Comparison of ENCODE assay signal across 10 mouse cellular contexts in the genomic region with DNA sequence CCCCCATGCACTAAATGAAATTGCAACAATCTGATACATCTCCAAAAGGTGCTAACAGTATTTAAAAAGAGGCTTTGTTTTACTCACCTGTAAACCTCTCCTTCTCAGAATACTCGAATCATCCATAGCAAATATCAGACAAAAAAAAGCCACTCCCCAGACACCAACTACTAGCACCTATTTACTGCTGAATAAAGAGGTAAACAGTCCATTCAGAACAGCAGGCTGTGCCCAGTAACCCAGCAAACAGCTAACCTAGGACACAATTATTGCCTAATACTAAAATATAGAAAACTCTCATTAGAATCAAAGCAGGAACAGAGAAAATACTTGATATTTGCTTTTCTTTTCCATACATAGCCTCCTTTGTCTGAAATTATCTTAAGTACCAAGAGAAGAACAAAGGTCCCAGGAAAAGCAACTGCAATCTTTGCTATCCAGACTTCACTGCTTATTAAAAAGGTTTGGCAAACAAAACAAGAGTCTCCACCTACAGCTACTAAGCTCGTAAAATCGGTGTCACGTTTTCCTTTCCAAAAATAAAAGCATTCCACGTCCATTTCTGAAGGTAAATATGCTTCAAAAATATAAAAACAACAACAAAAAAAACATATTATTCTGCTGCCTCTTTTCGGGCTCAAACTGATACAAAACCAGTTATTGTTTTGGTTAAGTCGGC. TPM values are rescaled to one million over a fixed set of nuclear protein-coding genes. Genes with fewer than 3 reads are reported as not detected.
A peak's percentile ranks its signal among the peaks of the same experiment; 100 is the strongest.
DNase-seq lines count a peak whose midpoint lies in the region; ATAC-seq and TF ChIP-seq lines count a peak whose summit lies in the region.
"Had no signal": no experiment of that assay in that cellular context is flagged by ENCODE, and none has a peak within 500 bp of the region (broad histone marks: within the 10 kb centered on the region; RNA-seq: fewer than 3 reads in every experiment).

No protein-coding gene starts in this region.

- H3K36me3 ChIP-seq in heart, embryonic 12.5 days = no peaks in the 10 kb centered on the region
- no peaks in the 10 kb centered on the region for H3K36me3 ChIP-seq in CH12.LX (replicated peaks in 1 of 2; ENCODE audit: control insufficient read depth in 1 of 2, insufficient read depth in 1 of 2, low read length in 1 of 2)
- H3K36me3 ChIP-seq in forebrain, embryonic 13.5 days (ENCODE audit: poor library complexity, severe bottlenecking) = no peaks in the 10 kb centered on the region
- H3K36me3 ChIP-seq in midbrain, embryonic 11.5 days (ENCODE audit: control insufficient read depth, insufficient read depth, low read length) = no peaks in the 10 kb centered on the region

- TF ChIP-seq POLR2A in CH12.LX (IDR thresholded peaks at IDR 0.05; ENCODE audit: low read depth, low read length) = no peak

- H3K9ac ChIP-seq in heart, embryonic 12.5 days = no peak overlapping the region
- peak overlapping the region; percentile 0; the same call in 1 of the 2 replicates for H3K9ac ChIP-seq in CH12.LX (ENCODE audit: insufficient read depth, low read depth)
- H3K9ac ChIP-seq in forebrain, embryonic 13.5 days = peak overlapping the region; percentile 65
- H3K9ac ChIP-seq in midbrain, embryonic 11.5 days (ENCODE audit: low read length) = peak overlapping the region; percentile 37; the same call in 1 of the 2 replicates

- dilution Hi-C loops in CH12.LX (cut with MboI; ENCODE audit: extremely low pct_ligation_motif_present, extremely low pct_unique_long_range_greater_than_20kb, low sequenced_read_pairs) = no loop called here

- no peak for ATAC-seq in heart, embryonic 12.5 days (ENCODE audit: insufficient number of reproducible peaks, low FRiP score)
- no peak for ATAC-seq in forebrain, embryonic 13.5 days
- no peak for ATAC-seq in midbrain, embryonic 11.5 days (ENCODE audit: low FRiP score)

- no peak for TF ChIP-seq RAD21 in CH12.LX (IDR thresholded peaks at IDR 0.05; ENCODE audit: low read depth, low read length)

- TF ChIP-seq CTCF in CH12.LX (conservative IDR thresholded peaks at IDR 0.05 in 1 of 2, IDR thresholded peaks at IDR 0.05 in 1 of 2; ENCODE audit: low read depth in 2 of 2, low read length in 2 of 2) = no peak

- TF ChIP-seq EP300 in CH12.LX (IDR thresholded peaks at IDR 0.05; ENCODE audit: low read length) = no peak

- H3K4me1 ChIP-seq in heart, embryonic 12.5 days (replicated peaks) = peaks cover 10% of the 10 kb centered on the region
- H3K4me1 ChIP-seq in CH12.LX (ENCODE audit: control insufficient read depth in 1 of 2, insufficient read depth in 2 of 2) = peaks cover 0 to 18% of the 10 kb centered on the region in 2 experiments; a peak in 2 of 4 replicates
- H3K4me1 ChIP-seq in forebrain, embryonic 13.5 days = peaks cover 28% of the 10 kb centered on the region
- H3K4me1 ChIP-seq in midbrain, embryonic 11.5 days (ENCODE audit: control insufficient read depth, insufficient read depth, low read length) = peaks cover 15% of the 10 kb centered on the region

- no peaks in the 10 kb centered on the region for H3K79me2 ChIP-seq in CH12.LX (replicated peaks; ENCODE audit: control insufficient read depth, extremely low read depth, insufficient read depth, poor library complexity, severe bottlenecking)

- 58% methylated on average over 7 of the region's 7 CpGs for WGBS in heart, embryonic 12.5 days
- 23% methylated on average over 7 of the region's 7 CpGs for WGBS in forebrain, embryonic 13.5 days
- WGBS in midbrain, embryonic 11.5 days = 33% methylated on average over 7 of the region's 7 CpGs

- in situ Hi-C loops in CH12.LX (cut with MboI; ENCODE audit: low pct_ligation_motif_present, low pct_unique_long_range_greater_than_20kb, low sequenced_read_pairs) = no loop called here

- H3K4me3 ChIP-seq in heart, embryonic 12.5 days = no peak overlapping the region
- H3K4me3 ChIP-seq in CH12.LX (replicated peaks in 1 of 3; ENCODE audit: low read depth in 2 of 3, low read length in 2 of 3, poor library complexity in 1 of 3) = peak overlapping the region in 1 of 3 experiments; percentile 2
- peak overlapping the region; percentile 31 for H3K4me3 ChIP-seq in forebrain, embryonic 13.5 days
- H3K4me3 ChIP-seq in midbrain, embryonic 11.5 days (ENCODE audit: low read depth, low read length) = no peak overlapping the region

- no peak for DNase-seq in heart, adult 11 months
- no peak for DNase-seq in CH12.LX (ENCODE audit: extremely low read depth)
- no peak for DNase-seq in midbrain, embryonic 11.5 days (ENCODE audit: low spot score, missing footprints)
- DNase-seq in embryo, embryonic 11 days = no peak
- no peak for DNase-seq in kidney, postnatal 36 days
- no peak for DNase-seq in testis, postnatal 10 days (ENCODE audit: low spot score)
- DNase-seq: gastrocnemius, postnatal 10 days; spleen, adult 18-20 months had no signal

- no peaks in the 10 kb centered on the region for H3K9me3 ChIP-seq in heart, embryonic 12.5 days (replicated peaks)
- no peaks in the 10 kb centered on the region for H3K9me3 ChIP-seq in CH12.LX (replicated peaks; ENCODE audit: low read length)
- no peaks in the 10 kb centered on the region for H3K9me3 ChIP-seq in forebrain, embryonic 13.5 days (replicated peaks)
- no peaks in the 10 kb centered on the region for H3K9me3 ChIP-seq in midbrain, embryonic 11.5 days (ENCODE audit: control insufficient read depth, low read length)

- no peak overlapping the region for H3K27ac ChIP-seq in heart, embryonic 12.5 days (ENCODE audit: poor library complexity, severe bottlenecking)
- no peak overlapping the region for H3K27ac ChIP-seq in CH12.LX (ENCODE audit: insufficient read depth, low read depth)
- H3K27ac ChIP-seq in forebrain, embryonic 13.5 days = peak overlapping the region; percentile 81
- peak overlapping the region; percentile 52 for H3K27ac ChIP-seq in midbrain, embryonic 11.5 days (ENCODE audit: low read depth, low read length)

- H3K4me2 ChIP-seq in heart, embryonic 12.5 days = peak overlapping the region; percentile 34; the same call in 1 of the 2 replicates
- H3K4me2 ChIP-seq in CH12.LX (ENCODE audit: insufficient read depth, low read depth, poor library complexity, severe bottlenecking) = peak overlapping the region; percentile 44
- H3K4me2 ChIP-seq in forebrain, embryonic 13.5 days = peak overlapping the region; percentile 58
- H3K4me2 ChIP-seq in midbrain, embryonic 11.5 days = peak overlapping the region; percentile 39

- H3K27me3 ChIP-seq in heart, embryonic 12.5 days (replicated peaks) = no peaks in the 10 kb centered on the region
- no peaks in the 10 kb centered on the region for H3K27me3 ChIP-seq in CH12.LX (replicated peaks)
- H3K27me3 ChIP-seq in forebrain, embryonic 13.5 days = no peaks in the 10 kb centered on the region
- H3K27me3 ChIP-seq in midbrain, embryonic 11.5 days (ENCODE audit: control insufficient read depth, insufficient read depth, low read length) = no peaks in the 10 kb centered on the region

TF ChIP-seq in CH12.LX, 34 proteins besides CTCF, POLR2A, EP300 and RAD21:
- TF ChIP-seq USF2 (conservative IDR thresholded peaks at IDR 0.05; ENCODE audit: low read depth, low read length) (no peak), MAZ (IDR thresholded peaks at IDR 0.05; ENCODE audit: low read depth, low read length) (no peak), ZMIZ1 (IDR thresholded peaks at IDR 0.05; ENCODE audit: low read depth, low read length) (no peak), JUND (conservative IDR thresholded peaks at IDR 0.05; ENCODE audit: low read depth, low read length) (no peak), NRF1 (IDR thresholded peaks at IDR 0.05; ENCODE audit: low read depth, low read length) (no peak), TCF12 (IDR thresholded peaks at IDR 0.05; ENCODE audit: low read depth, low read length) (no peak), MAX (IDR thresholded peaks at IDR 0.05; ENCODE audit: low read length) (no peak), IRF4 (IDR thresholded peaks at IDR 0.05; ENCODE audit: low read depth, low read length) (no peak), GABPA (IDR thresholded peaks at IDR 0.05; ENCODE audit: insufficient replicate concordance, low read depth, low read length) (no peak), CHD1 (IDR thresholded peaks at IDR 0.05; ENCODE audit: low read depth, low read length) (no peak), USF1 (IDR thresholded peaks at IDR 0.05; ENCODE audit: low read depth, low read length) (no peak), JUN (IDR thresholded peaks at IDR 0.05; ENCODE audit: insufficient read depth, low read depth, low read length) (no peak), ZC3H11A (IDR thresholded peaks at IDR 0.05; ENCODE audit: low read depth, low read length) (no peak), TBP (conservative IDR thresholded peaks at IDR 0.05; ENCODE audit: low read depth, low read length) (no peak), KAT2A (IDR thresholded peaks at IDR 0.05; ENCODE audit: insufficient replicate concordance, low read length) (no peak), BHLHE40 (IDR thresholded peaks at IDR 0.05; ENCODE audit: low read depth, low read length) (no peak), SIN3A (IDR thresholded peaks at IDR 0.05; ENCODE audit: low read length) (no peak), MYC (IDR thresholded peaks at IDR 0.05; ENCODE audit: low read depth, low read length) (no peak), MXI1 (IDR thresholded peaks at IDR 0.05; ENCODE audit: low read depth, low read length) (no peak), ZKSCAN1 (IDR thresholded peaks at IDR 0.05; ENCODE audit: borderline replicate concordance, low read depth, low read length) (no peak)
TF ChIP-seq in CH12.LX: peak in this region for 0.

RNA-seq across cellular contexts. Expression of a gene that starts 58.6 kb away (rescaled TPM):
- 21.5 and 27.5 TPM in 2 replicates for polyA plus RNA-seq in heart, embryonic 12.5 days (2016; fragmentation: Nextera tagmentation; extraction: Ambion mirVana)
- total RNA-seq in CH12.LX (2012; rRNA removed) (10.0 and 11.1 TPM in 2 replicates), CH12.LX (2014; rRNA removed) (2.5 and 4.2 TPM in 2 replicates)
- 16.3 and 21.4 TPM in 2 replicates for polyA plus RNA-seq in CH12.LX (2012; ENCODE audit: insufficient read length, low read depth)
- polyA plus RNA-seq in forebrain, embryonic 13.5 days (2015; fragmentation: Nextera tagmentation; extraction: Ambion mirVana) = 29.8 and 32.4 TPM in 2 replicates
- polyA plus RNA-seq in midbrain, embryonic 11.5 days (2014; fragmentation: Nextera tagmentation; extraction: Ambion mirVana) = 31.9 and 35.6 TPM in 2 replicates

Comparison
In these comparisons a context has a peak if more than half of its experiments do, and no peak if none do; other contexts are left out.
1. H3K27ac ChIP-seq: peak in forebrain, embryonic 13.5 days (single experiment) and midbrain, embryonic 11.5 days (single experiment); none in heart, embryonic 12.5 days (single experiment) and CH12.LX (single experiment).
2. Peak in every context shown above with its lines, with median percentiles within 50 percentile points of each other: H3K4me2 ChIP-seq.